Mouse (Mus musculus) neural tube, embryonic 13.5 days (tissue): ENCODE results near the gene Gfral. TPM values are rescaled to one million over a fixed set of nuclear protein-coding genes. Genes with fewer than 3 reads are reported as not detected.

Source experiments
- polyA plus RNA-seq: library from polyadenylated mRNA; unstranded; fragments of >200 nt; fragmentation: Nextera tagmentation; extraction: Ambion mirVana; gene quantifications from 2 replicates; pipeline ENCODE4 v1.2.1, GENCODE M21; 2015

Gene Gfral
- polyA plus RNA-seq, 1 experiment from 2014 or later = not detected

Other genes starting within 250 kb of the Gfral start
- 21.3 and 22.5 TPM in 2 replicates for gene Hmgcll1, start 198.8 kb downstream of the Gfral start, polyA plus RNA-seq
- gene Hcrtr2, start 110.2 kb upstream of the Gfral start, polyA plus RNA-seq = 3.2 and 3.4 TPM in 2 replicates